Mouse (Mus musculus) Patski (cell line): ENCODE data around the gene Enox1. TPM values are rescaled to one million over a fixed set of nuclear protein-coding genes. Genes with fewer than 3 reads are reported as not detected.

ENCODE experiments used
- ATAC-seq: fragments of 100-300 bp; one replicate; pipeline ENCODE4 v1.8.0; 2021
- CTCF ChIA-PET: fragments of 350-600 bp; sonication (Branson Sonifier 250); formaldehyde crosslinking; loops from one replicate; lab custom pipeline; 2022; ENCODE audit warnings: inconsistent platforms; lab: Charles Lee
- POLR2A ChIA-PET: fragments of 350-600 bp; sonication (Branson Sonifier 250); formaldehyde crosslinking; loops from one replicate; lab custom pipeline; 2022; ENCODE audit warnings: antibody characterized with exemption, inconsistent platforms; lab: Charles Lee
- DNase-seq: peaks from one replicate; pipeline ENCODE4 v3.0.0-alpha.2; 2011; ENCODE audit warnings: low read depth, low spot score
- H3K27me3 ChIP-seq: fragments of 371-371 bp; one replicate; pipeline ENCODE4 v1.5.1; 2021
- CTCF ChIP-seq: fragments of 100-300 bp; IDR thresholded peaks from one replicate; pipeline ENCODE4 v1.5.1; 2021
- in situ Hi-C: fragments of 300-500 bp; cut with MboI; formaldehyde crosslinking; loops from 3 replicates; pipeline ENCODE4 v1.11.1; 2018; ENCODE audit warnings: low pct_unique_long_range_greater_than_20kb, mixed read lengths
- polyA plus RNA-seq: library from polyadenylated mRNA; unstranded; gene quantifications from one replicate; pipeline ENCODE4 v1.2.3, GENCODE M21; 2021

The Enox1 gene
- polyA plus RNA-seq, 1 experiment from 2014 or later, result 2.4 TPM

DNA sequence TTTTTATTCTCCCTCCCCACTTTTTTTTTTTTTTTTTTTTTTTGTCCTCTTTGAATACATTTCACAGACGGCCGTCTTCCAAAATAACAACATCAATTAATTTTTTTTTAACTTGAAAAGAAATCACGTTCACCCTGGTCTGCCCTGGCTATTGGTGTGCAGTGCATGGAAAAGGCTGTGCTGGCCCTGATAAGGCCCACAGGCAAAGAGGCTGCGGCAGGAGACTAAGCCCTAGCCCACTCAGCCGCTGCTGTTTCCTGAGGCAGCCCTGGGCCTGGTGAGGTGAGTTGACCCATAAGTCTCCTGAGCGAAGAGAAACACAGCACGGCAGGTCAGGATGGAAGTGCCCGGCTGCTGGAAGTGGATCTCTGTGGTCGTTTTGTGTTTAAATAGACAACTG, 349.8 kb downstream of the Enox1 start:
- TF ChIP-seq CTCF, result no peak
- ATAC-seq (no peak), DNase-seq (no peak)
- POLR2A ChIA-PET, result no interaction called here
- CTCF ChIA-PET, result interaction anchor here (2.2 kb wide), 1 partner anchor 21 kb away, joined by 5 read pairs; no protein-coding TSS in a partner anchor
- no peaks in the 10 kb centered on the region for H3K27me3 ChIP-seq
- in situ Hi-C loops, result no loop called here

DNA sequence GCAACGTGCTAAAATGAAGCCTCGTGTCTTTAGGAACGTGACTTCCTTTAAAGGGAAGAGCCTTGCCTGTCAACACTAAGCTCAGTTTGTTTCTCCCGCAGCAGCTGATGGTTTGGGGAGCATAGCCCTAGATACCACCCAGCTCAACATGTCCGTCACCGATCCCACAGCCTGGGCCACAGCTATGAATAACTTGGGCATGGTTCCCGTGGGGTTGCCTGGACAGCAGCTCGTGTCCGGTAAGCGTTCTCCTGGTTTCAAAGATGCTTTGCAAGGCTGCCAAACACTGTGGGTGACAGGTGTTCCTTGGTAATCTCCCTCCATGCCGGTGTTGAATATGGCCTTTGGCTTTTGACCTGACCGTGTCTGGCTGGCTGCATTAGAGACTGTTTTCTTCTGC, 351.5 kb downstream of the Enox1 start:
- in situ Hi-C loops, result no loop called here
- TF ChIP-seq CTCF, result no peak
- ChIA-PET CTCF (no interaction called here), POLR2A (no interaction called here)
- ATAC-seq (no peak), DNase-seq (no peak)
- H3K27me3 ChIP-seq, result no peaks in the 10 kb centered on the region

DNA sequence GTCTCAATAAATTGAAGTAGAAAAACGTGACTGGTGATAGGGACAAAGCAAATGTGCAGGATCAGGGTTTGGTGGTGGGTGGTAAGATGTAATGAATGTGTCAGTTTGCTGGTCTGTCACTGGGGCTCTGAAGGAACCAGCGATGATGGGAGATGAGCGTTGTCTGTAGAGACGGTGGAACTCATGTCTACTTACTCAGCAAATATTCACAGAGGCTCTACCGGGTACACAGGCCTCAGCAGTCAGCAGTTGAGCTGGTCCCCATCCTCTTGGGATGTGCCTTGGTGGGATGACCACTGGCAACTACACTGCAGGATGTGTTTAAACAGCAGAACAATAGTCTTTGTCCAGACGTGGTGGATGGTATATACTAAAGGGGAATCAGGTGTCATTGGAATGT, 352.5 kb downstream of the Enox1 start:
- ChIA-PET CTCF (no interaction called here), POLR2A (no interaction called here)
- no peak for TF ChIP-seq CTCF
- DNase-seq (no peak), ATAC-seq (no peak)
- in situ Hi-C loops, result no loop called here
- no peaks in the 10 kb centered on the region for H3K27me3 ChIP-seq

DNA sequence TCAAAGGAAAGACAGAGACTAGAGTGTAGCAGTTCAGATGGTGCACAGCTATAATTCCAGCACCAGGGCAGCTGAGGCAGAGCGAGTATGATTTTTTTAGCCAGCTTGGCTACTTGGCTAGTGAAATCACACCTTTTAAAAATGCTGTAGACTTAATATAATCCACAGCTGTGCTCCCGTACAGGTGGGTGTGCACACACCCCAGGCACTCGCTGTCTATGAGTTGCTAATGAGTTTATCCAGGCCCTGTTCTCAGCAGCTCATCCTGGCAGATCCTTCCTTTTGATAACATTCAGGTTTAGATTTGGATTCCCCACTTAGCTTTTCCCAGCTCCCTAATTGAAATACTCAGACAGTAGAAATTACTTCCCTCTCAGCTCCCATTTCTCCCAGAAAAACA, 353.4 kb downstream of the Enox1 start:
- no peak for TF ChIP-seq CTCF
- no peak for DNase-seq
- ChIA-PET CTCF (interaction anchor here (1.2 to 1.5 kb wide), 2 partner anchors 10 to 11 kb away, joined by 3 to 4 read pairs; no protein-coding TSS in a partner anchor), POLR2A (interaction anchor here (0.5 kb wide), 1 partner anchor 498 kb away, joined by 3 read pairs; no protein-coding TSS in a partner anchor)
- in situ Hi-C loops, result no loop called here
- no peak for ATAC-seq
- H3K27me3 ChIP-seq, result no peaks in the 10 kb centered on the region

DNA sequence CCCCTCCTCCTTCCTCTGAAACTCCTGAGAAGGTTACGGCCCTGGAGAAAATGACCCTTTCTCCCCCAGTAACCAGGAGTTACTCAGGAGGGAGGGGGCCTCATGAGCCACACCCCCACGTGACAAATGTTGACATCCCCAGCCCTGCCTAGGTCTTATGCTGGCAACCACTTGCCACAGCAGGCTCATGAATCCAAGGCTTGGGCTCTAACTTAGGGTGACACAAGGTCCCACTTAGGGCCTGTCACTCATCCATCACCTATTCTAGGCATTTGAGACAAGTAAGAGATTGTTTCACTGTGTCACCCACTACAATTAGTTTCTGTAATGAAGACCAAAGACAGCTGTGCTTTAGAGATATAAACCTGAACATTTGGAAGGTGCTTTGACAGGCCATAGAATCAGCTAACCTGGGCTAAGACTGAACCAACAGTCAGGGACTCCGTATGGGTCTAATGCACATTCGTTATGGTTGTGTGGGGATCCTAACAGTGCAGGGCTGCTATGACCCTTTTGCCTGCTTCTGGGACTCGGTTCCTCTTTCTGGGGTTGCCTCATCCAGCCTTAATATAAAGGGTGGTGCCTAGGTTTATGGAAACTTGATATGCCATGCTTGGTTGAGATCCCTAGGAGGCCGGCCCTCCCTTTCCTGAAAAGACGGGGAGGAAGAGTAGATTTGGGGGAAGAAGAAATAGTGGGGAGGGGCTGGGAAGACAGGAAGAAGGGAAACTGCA, 354.7 kb downstream of the Enox1 start:
- CTCF ChIA-PET, result interaction anchor here (1.5 kb wide), 1 partner anchor 8 kb away, joined by 4 read pairs; no protein-coding TSS in a partner anchor
- DNase-seq, result no peak
- POLR2A ChIA-PET, result no interaction called here
- in situ Hi-C loops, result no loop called here
- no peak for ATAC-seq
- no peak for TF ChIP-seq CTCF
- no peaks in the 10 kb centered on the region for H3K27me3 ChIP-seq

DNA sequence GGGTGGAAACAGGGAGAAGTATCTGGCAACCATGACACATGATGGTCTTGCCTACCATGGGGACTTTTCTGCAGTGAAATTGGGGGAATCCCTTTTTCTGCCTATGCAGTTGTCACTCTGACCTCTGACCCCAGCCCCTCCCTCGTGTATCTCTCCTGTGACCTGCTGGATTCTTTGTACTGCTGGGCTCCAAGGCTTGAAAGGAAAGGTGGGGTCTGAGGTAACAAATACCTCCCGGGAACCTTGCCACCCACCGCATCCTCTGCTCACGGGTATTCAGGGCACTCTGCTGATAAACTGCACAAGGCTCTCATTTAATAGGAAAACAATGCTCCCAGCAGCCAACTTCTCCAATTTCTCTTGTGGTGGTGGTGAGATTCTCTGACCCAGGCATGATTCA, 361.5 kb downstream of the Enox1 start:
- H3K27me3 ChIP-seq, result no peaks in the 10 kb centered on the region
- no peak for TF ChIP-seq CTCF
- in situ Hi-C loops, result no loop called here
- ATAC-seq, result no peak
- ChIA-PET POLR2A (no interaction called here), CTCF (no interaction called here)
- no peak for DNase-seq

DNA sequence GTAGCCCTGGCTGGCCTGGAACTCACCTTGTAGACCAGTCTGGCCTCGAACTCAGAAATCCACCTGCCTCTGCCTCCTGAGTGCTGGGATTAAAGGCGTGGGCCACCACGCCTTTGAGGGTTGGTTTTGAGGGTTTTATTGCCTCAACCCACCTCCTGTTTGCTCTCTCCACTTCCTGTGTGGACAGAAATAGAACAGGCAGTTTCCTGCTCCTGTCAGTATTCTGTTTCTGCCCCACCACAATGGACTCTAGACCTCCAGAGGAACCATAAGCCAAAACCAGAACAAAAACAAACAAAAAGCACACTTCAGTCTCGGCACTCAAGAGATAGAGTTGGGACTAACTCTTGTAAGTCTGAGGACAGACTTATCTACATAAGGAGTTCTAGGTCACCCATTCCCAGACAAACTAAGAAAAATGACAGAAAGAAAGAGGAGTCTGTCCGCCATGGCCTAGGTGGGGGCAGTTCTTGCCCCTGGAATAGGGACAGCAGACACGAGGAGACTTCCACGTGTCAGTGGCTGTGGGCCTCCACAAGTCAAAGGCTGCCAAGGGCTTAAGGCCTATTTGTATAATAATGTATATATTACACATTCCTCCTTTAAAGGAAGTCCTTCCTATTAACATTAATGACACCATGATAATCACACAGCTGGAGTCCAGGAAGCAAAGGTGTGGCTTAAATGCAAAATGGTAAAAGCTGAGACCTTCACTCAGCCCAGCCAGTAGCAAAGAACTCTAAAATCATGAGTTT, 362.6 kb downstream of the Enox1 start:
- DNase-seq (no peak), ATAC-seq (no peak)
- in situ Hi-C loops, result no loop called here
- ChIA-PET POLR2A (no interaction called here), CTCF (interaction anchor here (0.9 kb wide), 1 partner anchor 9 kb away, joined by 4 read pairs; no protein-coding TSS in a partner anchor)
- TF ChIP-seq CTCF, result no peak
- H3K27me3 ChIP-seq, result no peaks in the 10 kb centered on the region

DNA sequence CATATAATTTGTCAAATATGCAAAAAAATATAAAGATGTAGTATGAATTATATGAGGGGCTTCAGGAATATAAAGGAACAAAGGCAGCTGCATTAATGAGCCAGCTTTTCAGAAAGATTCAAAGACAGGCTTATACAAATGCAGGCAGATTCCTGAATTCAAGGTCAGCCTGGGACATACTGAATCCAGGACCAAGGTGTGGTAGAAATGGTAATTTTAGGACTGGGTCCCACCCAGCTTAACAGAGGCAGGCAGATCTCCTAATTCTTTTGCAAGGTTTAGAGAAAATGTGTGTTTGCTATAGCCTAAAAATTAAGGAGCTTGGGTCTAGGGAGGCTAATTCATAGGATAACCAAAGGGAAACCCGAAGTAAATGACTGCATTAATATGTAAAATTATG, 363.1 kb downstream of the Enox1 start:
- H3K27me3 ChIP-seq, result no peaks in the 10 kb centered on the region
- ATAC-seq, result no peak
- in situ Hi-C loops, result no loop called here
- ChIA-PET POLR2A (no interaction called here), CTCF (interaction anchor here (0.9 kb wide), 1 partner anchor 9 kb away, joined by 4 read pairs; no protein-coding TSS in a partner anchor)
- TF ChIP-seq CTCF, result no peak
- DNase-seq, result no peak

DNA sequence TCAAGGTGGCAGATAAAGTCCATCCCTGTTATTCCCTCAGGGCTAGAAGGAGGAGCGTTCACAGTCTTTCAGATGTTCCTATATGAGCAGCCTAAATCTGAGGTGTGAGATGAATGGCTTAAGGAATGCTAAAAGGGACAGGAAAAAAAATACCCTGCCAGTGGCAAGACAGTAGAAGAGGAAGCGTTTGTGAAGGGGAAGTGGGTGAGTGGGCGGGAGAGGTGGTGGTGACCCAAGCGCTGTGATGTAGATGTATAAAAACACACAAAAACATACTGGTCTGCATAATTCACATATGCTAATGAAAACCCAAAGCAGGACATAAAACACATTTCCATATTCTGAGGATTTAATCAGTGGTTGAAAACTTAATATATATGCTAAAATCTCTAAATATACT, 367.7 kb downstream of the Enox1 start:
- CTCF ChIA-PET, result no interaction called here
- in situ Hi-C loops, result no loop called here
- DNase-seq (no peak), ATAC-seq (no peak)
- no peaks in the 10 kb centered on the region for H3K27me3 ChIP-seq
- POLR2A ChIA-PET, result no interaction called here
- no peak for TF ChIP-seq CTCF

DNA sequence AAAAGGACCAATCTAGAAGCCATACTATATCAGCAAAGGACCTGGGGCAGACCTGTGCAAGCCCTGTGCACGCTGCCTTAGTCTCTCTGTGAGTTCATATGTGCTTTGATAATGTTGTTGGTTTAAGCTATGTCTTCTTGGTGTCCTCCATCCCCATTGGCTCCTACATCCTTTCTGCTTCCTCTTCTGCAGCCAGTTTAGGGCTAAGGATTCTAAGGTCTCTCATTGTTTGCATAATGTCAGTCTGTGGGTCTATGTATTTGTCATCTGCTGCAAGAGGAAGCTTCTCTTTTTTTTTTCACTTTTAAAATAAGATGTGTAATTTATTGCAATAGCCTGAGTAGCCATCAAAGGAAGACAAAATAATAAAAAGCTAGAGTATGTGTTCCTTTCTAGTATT, 369.7 kb downstream of the Enox1 start:
- POLR2A ChIA-PET, result no interaction called here
- DNase-seq (no peak), ATAC-seq (no peak)
- in situ Hi-C loops, result no loop called here
- TF ChIP-seq CTCF, result no peak
- no peaks in the 10 kb centered on the region for H3K27me3 ChIP-seq
- CTCF ChIA-PET, result interaction anchor here (0.6 kb wide), 1 partner anchor 9 kb away, joined by 3 read pairs; no protein-coding TSS in a partner anchor

DNA sequence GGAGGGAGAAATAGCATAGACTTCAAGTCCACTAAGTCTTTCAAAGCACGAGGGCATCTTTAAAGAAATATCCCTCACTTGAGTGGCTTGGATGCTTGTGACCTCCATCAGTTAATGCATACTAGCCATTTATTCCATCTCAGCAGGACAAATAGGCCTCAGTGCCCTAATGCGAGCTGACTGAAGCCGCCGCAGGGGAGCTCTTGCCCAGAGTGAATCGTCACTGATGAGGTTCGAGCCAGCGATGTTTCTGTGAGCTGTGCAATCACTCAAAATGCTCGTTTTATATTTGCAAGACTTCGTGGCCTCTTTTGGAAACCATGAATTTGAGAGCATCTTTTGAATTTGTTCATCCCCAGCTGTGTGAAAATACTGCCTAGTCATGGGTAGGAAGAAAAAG, 372.6 kb downstream of the Enox1 start:
- H3K27me3 ChIP-seq, result no peaks in the 10 kb centered on the region
- CTCF ChIA-PET, result no interaction called here
- ATAC-seq (no peak), DNase-seq (no peak)
- POLR2A ChIA-PET, result no interaction called here
- no peak for TF ChIP-seq CTCF
- in situ Hi-C loops, result no loop called here
